Mouse (Mus musculus) left cerebral cortex, postnatal 10 days (tissue): ENCODE results near the gene Tmem158. TPM values are rescaled to one million over a fixed set of nuclear protein-coding genes. Genes with fewer than 3 reads are reported as not detected.

Experiments
- DNase-seq, 2 experiments: peaks; one replicate each; pipeline ENCODE4 v3.0.0; 2021 to 2022; ENCODE audit warnings: low spot score in 2 of 2, mixed read lengths in 1 of 2; ENCODE audit errors: extremely low spot score in 1 of 2
- intact Hi-C: fragments of 180-260 bp; cut with DNase I; formaldehyde crosslinking; loops from one replicate; pipeline ENCODE4 v1.15.1; 2025
- total RNA-seq, 2 experiments: library from RNA; stranded (reverse); gene quantifications; 2 replicates each; pipeline ENCODE4 v1.2.3; 2021

The Tmem158 gene
- total RNA-seq, 2 experiments from 2014 or later: 81.5 to 87.1 TPM

DNA sequence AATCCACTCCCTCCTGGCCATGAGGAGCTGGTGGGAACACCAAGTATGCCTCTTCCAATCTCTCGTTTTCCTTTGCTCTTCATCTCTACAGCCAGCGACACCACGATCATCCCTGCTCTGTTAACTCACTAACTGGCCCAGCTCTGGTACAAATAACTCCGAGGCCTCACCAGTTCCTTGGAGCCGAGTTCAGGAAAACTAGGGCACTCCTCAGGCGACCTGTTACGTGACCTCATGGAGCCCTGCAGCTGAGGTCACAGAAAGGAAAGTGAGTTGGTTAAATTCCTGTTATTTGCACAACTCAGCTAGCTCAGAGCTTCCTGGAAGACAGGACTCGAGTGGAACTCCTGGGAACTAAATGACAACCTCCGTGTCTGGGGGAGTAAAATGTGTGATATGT lies 47.2 kb downstream of the Tmem158 start:
- DNase-seq: no peak
- intact Hi-C loops: no loop called here

Other genes starting within 250 kb of the Tmem158 start
- gene Tmem42, start 239.4 kb downstream of the Tmem158 start, total RNA-seq: 10 to 100 TPM; 33.7 to 40.9 TPM
- gene Tgm4, start 226.0 kb downstream of the Tmem158 start, total RNA-seq: 1 to 10 TPM in 1 of 2 experiments, under 1 TPM in 1; 0.97 to 1.0 TPM
- 10 to 100 TPM; 77.2 to 79.9 TPM for gene Zdhhc3, start 147.6 kb downstream of the Tmem158 start, total RNA-seq
- gene Exosc7, start 147.5 kb downstream of the Tmem158 start, total RNA-seq: 10 to 100 TPM; 38.4 to 40.1 TPM
- 1 to 10 TPM; 5.4 to 6.2 TPM for gene Clec3b, start 109.8 kb downstream of the Tmem158 start, total RNA-seq
- under 1 TPM; 0.13 to 0.16 TPM for gene Cdcp1, start 44.7 kb downstream of the Tmem158 start, total RNA-seq
- gene Lars2, start 106.2 kb upstream of the Tmem158 start, total RNA-seq: 10 to 100 TPM; 28.5 to 37.5 TPM
- gene Limd1, start 217.9 kb upstream of the Tmem158 start, total RNA-seq: 10 to 100 TPM in 1 of 2 experiments, 1 to 10 TPM in 1; 9.9 to 10.1 TPM